Mouse (Mus musculus) lung, adult 18-20 months (tissue): Measurements from ENCODE around the gene Frmd4a.
"Not testable (repeated sequence)": the region's sequence is repeated elsewhere in the genome, so short reads cannot be mapped to it uniquely, and the experiment has no call there.

Source experiments
- DNase-seq, 2 experiments: peaks; one replicate each; pipeline ENCODE4 v3.0.0; 2022; ENCODE audit warnings: mixed read lengths in 2 of 2

Frmd4a gene

DNA sequence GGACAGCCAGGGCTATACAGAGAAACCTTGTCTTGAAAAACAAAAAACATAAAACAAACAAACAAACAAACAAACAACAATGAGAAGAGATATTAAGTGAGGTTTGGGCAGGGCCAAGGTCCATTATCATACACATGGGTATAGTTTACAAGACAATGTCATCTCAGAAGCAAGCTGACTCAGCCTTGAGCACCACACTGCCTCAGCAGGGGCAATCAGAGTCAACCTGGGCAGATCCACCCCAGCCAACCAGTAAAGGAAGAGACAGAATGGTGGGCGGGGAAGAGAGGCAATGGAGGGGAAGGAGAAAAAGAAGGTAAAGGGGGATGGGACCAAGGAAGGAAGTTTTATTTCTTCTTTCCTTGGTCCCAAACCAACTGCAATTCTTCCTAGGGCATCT, 276.2 kb downstream of the Frmd4a start:
- no peak for DNase-seq

DNA sequence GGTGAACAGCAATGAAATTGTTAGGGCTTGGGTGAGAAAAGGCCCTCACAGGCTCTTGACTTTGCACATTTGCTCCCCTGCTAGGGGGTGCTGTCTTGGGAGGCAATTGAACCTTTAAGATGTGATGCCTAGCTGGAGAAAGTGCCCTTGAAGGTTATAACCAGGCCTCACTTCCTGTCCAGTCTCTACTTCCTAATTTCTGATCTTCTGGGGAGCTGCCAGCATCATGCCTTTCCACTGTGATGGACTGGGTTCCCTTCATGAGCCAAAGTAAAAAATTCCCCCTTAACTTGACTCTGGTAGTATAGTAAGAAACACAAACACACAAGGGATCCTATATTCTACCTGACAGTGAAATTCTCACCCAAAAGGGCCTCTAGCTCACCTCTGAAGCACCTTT, 278.1 kb downstream of the Frmd4a start:
- no peak for DNase-seq

DNA sequence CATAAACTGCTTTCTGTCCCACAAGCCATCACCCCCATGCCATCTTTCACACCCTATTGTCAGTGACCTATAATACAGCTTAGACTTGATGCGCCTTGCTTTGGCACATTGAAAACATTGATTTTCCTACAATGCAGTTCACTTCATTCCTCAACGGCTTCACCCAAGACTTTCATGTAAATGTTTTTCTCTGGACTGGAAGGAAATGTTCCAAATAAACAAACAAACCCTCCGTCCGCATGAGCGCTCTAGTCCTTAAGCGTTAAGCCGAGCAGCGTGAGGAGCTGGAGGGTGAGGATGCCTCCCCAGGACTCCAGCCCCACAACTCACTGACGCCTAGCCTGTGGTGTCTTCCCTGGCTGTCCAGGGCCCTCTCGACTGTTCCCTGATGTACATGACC, 279.4 kb downstream of the Frmd4a start:
- no peak for DNase-seq

- DNase-seq = no peak
Measured at GRCm38 (mm10) chr2:4298325-4299215, 281.1 kb downstream of the Frmd4a start.

DNA sequence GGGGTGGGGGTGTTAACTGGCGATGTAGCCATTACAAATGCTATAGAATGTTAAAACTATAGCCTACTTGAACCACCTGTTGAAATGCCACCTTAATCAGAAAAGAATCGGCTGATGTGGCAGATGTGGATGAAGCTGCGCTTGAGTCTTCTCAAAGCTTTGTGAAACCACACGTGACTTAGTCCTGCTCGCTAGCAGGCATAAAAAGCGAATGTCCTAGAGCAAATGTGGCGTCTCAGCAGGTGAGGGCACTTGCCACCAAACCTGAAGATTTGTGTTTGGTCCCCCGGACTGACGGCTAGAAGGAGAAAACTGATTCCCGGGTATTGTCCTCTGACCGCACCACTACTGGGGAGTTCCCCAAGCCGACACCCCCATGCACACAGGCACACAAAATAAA, 282.1 kb downstream of the Frmd4a start:
- DNase-seq = no peak

DNA sequence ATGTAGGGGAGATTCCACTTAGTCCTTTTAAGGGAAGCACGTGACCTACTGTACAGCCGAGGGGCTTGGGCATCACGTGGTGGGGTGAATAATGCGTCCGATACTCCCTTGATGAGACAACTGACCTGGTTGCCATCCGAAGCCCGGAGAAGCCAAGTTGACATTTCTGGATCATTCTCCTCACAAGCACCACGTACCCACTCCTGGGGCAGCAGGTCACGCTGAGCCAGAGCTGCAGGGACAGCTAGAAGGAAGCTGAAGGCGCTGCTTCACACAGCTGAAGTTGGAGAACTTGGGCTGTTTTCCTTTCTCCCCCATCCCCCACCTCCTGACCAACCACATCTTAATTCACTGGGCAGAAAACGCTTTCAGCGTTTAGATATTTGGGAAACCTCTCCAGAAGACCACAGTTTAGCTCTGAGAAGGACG, 282.9 kb downstream of the Frmd4a start:
- DNase-seq = no peak

DNA sequence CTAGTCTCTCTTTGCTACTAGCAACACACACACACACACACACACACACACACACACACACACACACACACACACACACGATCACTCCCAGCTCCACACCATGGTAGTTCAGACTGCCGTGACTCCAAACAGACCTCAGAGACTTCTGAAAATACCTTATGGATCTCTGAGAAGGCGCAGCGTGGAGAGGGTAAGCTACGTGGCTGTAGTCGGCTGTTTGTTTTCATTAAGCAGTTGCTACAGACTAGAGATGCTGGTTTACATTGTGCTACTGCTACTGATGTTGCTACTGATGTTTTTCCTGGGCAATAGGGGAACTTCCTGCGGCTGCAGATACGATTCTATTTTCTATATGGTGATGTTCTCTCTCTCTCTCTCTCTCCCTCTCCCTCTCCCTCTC, 283.3 kb downstream of the Frmd4a start:
- DNase-seq = no peak

GRCm38 (mm10) chr2:4301256-4301655, 283.7 kb downstream of the Frmd4a start:
- DNase-seq = no peak

DNA sequence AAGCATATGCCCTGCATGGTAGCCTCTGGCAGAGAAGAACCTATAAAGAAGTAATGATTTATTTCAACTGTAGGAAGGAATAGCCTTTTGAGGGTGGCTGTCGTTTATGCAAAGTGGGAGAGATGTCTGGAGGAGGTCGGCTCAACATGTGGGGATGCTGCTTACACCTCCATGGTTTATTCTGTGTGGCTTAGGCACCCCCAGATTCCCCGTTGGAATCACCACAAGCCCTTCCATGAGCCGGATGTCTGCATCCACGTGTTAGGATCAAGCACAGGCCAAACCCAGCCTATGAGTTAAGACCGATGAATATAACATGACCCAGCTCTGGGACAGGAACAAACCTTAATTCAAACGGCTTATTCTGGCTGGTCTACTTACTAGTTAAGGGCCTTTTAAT, 284.2 kb downstream of the Frmd4a start:
- DNase-seq = no peak

GRCm38 (mm10) chr2:4302119-4302518, 284.6 kb downstream of the Frmd4a start:
- no peak for DNase-seq

DNA sequence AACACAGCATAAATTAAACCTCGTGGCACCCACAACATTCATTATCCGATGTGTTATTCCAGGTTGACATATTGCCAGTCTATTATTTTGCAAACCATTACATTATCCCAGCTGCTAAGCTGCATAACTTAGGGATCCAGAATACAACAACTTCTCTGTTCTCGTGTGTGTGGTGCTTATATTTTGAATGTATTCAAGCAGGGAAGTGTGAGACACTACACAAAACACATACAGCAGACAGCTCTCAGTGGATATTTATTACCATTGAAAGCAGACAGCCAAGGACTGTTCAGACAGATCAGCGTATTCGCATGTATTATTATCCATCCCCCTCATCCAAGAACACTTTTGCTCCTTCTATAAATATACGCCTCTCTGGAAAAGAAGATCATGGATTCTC, 289.6 kb downstream of the Frmd4a start:
- no peak for DNase-seq

- DNase-seq = no peak
Measured at GRCm38 (mm10) chr2:4314545-4314944, 297.0 kb downstream of the Frmd4a start.

DNA sequence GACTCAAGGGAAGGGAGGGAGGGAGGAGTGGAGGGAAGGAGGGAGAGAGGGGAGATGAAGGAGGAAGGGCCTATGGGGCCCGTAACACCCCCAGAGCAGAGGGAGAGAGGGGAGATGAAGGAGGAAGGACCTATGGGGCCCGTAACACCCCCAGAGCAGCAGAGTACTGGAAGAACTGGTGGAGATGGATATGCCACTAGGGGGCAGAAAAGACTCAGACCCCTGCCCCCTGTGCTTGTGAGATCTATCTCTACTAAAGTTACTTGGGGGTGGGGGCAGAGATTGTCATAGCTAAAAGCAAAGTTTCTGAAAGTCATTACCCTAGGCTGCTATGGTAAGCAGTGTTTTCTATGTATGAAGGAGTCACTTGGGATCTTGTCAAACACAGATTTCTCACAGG, 299.1 kb downstream of the Frmd4a start:
- no peak for DNase-seq

GRCm38 (mm10) chr2:4318134-4318533, 300.6 kb downstream of the Frmd4a start:
- no peak for DNase-seq

DNA sequence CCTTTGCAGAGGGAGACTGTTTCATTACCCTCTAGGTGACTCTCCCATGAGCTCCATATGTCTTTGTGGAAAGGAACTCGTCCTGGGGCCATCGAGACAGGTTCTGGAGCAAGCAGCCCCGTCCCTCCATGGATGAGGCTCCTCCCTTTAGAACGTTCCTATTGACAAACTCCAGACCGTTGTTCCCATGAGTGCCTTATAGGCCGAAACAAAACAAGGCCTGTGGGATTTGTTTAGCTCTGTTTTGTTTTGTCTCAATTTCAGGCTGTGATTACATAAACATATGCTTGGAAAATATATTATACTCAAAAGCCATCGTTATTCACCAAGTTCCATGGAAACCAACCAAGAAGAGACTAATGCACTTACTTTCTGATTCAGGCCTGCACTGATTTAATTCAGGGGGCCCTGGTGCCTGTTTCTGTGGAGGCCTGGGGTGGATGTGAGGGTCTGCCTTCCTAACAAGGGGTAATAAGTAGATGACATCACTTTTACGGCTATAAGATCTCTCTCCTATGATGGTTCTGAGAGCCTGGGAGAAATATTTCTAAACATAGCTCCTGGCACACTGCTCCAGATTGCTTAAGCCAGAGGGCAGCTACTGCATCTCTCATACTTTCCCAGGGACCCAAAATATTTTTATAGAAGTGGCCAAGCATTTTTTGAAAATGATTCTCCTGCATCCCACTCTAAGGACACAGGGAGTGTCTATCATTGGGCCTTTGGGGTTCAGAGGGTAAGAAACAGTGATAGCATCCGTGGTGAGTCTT, 308.9 kb downstream of the Frmd4a start:
- no peak for DNase-seq

GRCm38 (mm10) chr2:4327011-4327340, 309.5 kb downstream of the Frmd4a start:
- peak in 1 of 2 experiments; percentile 4 for DNase-seq

DNA sequence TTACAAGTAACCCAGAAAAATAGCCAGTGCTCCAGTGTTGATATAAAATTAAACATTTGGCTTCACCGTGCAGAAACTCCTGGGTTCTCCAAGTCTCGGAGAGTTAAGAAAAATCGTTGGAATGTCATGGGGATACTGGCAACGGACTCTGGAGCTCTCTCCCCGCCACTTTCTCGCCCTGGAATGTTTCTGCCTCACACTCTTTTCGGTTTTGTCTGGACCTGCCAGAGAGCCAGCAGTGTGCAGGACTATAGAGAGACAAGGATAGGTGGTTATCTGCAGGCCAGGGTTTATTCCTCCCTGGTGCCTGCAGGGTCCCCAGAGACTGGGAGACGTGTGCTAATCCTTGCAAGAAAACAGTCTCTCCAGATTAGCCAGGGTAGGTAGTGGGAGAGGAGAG, 314.9 kb downstream of the Frmd4a start:
- DNase-seq = no peak

DNA sequence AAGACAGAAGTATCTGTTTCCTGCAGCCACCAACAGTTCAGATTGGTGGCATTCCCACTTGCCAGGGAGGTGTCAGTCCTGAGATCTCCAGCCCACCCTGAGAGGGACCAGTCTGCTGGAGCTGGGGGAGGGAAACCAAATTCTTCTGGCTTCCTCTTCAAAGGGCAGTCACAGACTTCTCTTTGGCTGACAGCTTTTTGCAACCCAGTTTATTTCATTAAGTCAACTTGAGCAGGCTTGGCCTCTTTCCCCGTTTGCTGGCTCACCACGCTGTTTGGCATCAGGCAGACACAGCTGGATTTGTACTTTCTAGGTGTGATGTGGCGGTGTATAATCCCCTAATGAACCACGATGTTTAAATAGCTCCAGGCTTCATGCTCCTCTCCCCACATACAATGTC, 316.7 kb downstream of the Frmd4a start:
- DNase-seq = peak; percentile 22 to 48

GRCm38 (mm10) chr2:4334936-4335335, 317.4 kb downstream of the Frmd4a start:
- no peak for DNase-seq

GRCm38 (mm10) chr2:4335881-4336280, 318.4 kb downstream of the Frmd4a start:
- DNase-seq = peak in 1 of 2 experiments; percentile 9

- not testable (repeated sequence) for DNase-seq
Measured at GRCm38 (mm10) chr2:4338290-4338689, 320.8 kb downstream of the Frmd4a start.

GRCm38 (mm10) chr2:4339128-4339527, 321.6 kb downstream of the Frmd4a start:
- DNase-seq = no peak

DNA sequence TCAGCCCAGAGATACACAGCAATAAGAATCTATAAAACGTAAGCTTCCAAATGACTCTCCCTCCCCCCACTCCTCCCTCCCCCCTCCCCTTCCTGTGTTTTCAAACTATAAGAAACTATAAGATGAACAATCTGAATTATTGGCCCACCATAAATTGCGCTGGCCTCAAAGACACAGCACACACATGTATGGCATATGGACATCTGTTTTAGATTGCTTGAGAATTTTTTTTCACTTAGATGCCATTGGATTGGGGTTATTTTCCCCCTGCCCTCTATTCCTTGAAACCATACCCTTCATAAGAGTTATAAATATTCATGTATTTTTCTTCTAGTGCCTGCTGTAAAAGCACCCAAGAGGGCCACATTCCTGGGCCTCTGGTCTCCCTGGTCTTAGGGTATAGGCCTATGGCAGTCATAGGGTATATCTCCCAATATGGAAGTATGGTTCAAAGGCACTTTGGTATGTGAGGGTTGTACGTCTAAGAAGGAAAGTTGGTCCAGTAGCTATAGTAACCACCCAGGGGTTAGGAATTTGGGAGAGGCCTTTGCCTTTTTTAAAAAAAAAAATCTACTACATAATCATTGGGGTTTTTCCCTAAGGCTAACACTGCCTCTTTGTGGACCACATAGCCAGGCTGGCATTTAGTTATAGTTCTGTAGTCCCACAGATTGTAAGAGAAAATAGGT, 322.2 kb downstream of the Frmd4a start:
- no peak for DNase-seq

- DNase-seq = no peak
Measured at GRCm38 (mm10) chr2:4340378-4340777, 322.9 kb downstream of the Frmd4a start.
